Mouse (Mus musculus): ENCODE results near the gene Tnfsf9.
"Not testable (repeated sequence)": the region's sequence is repeated elsewhere in the genome, so short reads cannot be mapped to it uniquely, and the experiment has no call there.

Tnfsf9 gene

GRCm38 (mm10) chr17:57131793-57132192 is 26.7 kb downstream of the Tnfsf9 start:
- intact Hi-C loops (cut with DNase I) = no loop called here

- intact Hi-C loops (cut with DNase I) = not testable (repeated sequence)
Observed at GRCm38 (mm10) chr17:57134021-57134420, 28.9 kb downstream of the Tnfsf9 start.

GRCm38 (mm10) chr17:57134693-57135092 is 29.6 kb downstream of the Tnfsf9 start:
- intact Hi-C loops (cut with DNase I) = no loop called here

DNA sequence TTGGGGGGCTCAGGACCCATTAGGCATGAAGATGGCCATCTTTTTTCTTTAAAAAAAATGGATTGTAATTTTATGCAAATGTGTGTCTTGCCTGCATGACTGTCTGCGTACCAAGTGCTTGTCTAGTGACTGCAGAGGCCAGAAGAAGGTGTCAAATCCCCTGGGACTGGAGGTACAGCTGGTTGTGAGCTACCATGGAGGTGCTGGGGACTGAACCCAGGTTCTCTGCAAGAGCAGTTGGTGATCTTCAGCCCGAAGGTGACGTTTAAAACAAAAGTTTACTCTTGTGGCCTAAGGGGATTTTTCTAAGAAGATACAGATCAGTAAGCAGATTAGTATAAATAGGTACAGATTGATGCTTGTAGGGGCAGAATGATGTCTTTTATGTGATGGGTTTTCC is 30.5 kb downstream of the Tnfsf9 start:
- intact Hi-C loops (cut with DNase I) = no loop called here

DNA sequence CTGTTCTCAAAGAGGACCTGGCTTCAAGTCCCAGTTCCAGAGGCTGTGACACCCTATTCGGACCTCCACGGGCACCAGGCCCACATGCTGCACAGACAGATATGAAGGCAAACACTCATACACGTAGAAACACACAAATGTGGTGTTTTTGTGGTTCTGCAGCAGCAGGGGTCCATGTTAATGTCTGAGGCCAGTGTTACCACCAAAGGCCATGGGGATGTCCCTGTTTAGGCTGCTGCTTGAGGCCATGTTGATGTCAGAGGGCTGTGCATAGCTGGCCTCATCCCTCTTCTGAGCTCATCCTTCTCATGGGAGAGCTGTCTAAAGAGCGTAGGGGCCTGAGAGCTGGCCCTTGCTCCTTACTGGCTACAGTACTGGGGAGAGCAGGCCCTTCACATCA is 33.6 kb downstream of the Tnfsf9 start:
- intact Hi-C loops (cut with DNase I) = no loop called here

DNA sequence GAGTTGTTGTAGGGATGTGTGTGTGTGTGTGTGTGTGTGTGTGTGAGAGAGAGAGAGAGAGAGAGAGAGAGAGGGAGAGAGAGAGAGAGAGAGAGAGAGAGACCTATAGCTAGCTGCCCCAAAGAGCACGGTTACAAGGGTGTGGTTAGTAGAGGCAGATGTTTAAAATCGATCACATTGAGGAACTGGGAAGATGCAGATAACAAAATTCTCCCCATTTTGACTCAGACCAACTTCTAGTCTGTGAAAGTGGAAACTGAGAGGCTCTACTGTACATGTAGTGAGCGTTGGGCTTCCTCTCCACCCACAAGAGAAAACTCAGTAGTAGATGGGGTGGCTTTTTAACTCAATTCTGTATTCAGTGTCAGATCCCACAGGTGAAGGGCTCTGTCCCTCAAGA is 34.6 kb downstream of the Tnfsf9 start:
- intact Hi-C loops (cut with DNase I) = no loop called here

- intact Hi-C loops (cut with DNase I) = no loop called here
Observed at GRCm38 (mm10) chr17:57143704-57144103, 38.6 kb downstream of the Tnfsf9 start.

DNA sequence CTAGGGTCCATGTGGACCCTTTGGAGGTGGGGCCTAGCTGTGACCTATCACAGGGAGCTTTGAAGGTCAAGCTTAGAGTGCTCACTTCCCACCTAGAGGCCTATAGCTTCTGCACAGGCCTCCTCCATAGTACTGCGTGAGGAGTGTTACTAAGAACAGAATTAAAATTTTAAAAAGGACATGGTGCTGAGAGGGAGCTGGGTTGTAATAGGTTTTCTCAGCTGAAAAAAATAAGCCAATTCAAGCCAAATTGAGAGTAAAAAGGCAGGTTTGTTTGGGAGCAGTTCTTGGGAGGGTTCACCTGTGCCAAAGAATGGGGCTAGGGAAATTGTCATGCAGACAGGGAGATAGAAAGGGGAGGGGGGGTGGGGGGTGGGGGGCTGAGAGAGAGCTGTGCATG is 40.0 kb downstream of the Tnfsf9 start:
- intact Hi-C loops (cut with DNase I) = no loop called here

GRCm38 (mm10) chr17:57148343-57148742 is 43.2 kb downstream of the Tnfsf9 start:
- intact Hi-C loops (cut with DNase I) = no loop called here

DNA sequence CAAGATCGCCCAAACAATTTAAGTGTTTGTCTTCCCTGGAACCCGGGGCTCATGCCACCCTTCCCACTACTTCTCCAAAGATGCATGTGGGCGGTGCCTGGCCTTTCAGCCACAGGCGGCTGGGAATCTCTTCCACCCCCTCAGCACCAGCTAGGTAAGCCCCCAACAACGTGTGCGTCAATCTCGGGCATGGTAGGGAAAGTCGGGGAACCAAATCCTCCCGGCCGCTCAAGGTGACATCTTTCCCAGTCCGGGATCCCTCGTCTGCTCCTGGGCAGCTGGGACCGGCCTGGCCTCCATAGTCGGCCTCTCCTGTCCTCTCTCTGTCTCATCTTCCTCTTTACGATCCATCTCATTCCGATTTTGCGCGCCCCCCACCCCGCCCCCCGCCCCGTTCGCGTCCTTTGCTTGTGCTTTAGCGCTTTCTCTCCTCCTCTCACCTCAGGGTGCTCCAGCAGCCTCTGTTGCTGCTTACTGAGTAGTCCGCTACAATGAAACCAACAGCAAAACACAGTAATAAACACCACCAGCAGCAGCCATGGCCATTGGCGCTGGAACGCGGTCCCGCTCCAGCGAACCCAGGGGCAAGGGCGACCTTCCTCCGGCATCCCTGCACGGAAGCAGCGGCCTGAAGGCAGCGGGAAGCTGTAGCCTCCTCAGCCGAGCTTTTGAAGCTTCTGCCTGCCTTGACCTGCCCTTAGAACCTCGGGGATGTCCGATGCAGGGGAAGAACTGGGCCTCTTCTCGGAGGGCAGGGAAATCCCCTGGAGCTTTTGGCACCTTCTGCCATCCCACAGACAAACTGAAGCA is 44.1 kb downstream of the Tnfsf9 start, which contains the start of gene Cd70:
Cd70 (minus strand) TSS at position 784 of the 810 bp plus-strand sequence.
- intact Hi-C loops (cut with DNase I) = no loop called here

- intact Hi-C loops (cut with DNase I) = no loop called here
Observed at GRCm38 (mm10) chr17:57153006-57153405, 47.9 kb downstream of the Tnfsf9 start.

DNA sequence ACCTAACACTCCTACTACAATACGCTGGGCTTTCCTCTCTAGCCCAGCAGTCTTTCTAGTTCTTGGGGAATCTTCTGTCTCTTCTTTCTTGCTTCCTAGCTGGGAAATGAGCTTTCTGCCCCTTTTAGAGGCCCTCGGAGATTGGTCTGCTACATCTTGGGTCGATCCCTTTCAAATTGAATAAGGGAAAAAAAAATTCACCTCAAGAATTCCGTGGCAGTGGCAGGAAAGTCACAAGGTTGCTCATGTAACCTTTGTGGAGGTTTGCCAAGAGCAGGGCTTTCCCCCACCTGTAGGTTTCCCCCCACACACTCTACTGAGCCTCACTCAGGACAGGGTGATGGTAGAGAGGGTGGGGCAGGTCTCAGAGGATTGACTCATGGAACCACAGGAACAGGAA is 48.7 kb downstream of the Tnfsf9 start:
- intact Hi-C loops (cut with DNase I) = no loop called here
